Mouse (Mus musculus): ENCODE measurements around the gene Tardbp. TPM values are rescaled to one million over a fixed set of nuclear protein-coding genes. Genes with fewer than 3 reads are reported as not detected.

Gene Tardbp
- total RNA-seq (2023) = 187 TPM in 2 replicates

GRCm38 (mm10) chr4:148626623-148627185, at the start of gene Tardbp:
TSS of gene Tardbp (minus strand) at chr4:148627019.

GRCm38 (mm10) chr4:148643291-148644156, 16.7 kb upstream of the Tardbp start, which contains the start of gene Gm572:
TSS of gene Gm572 (plus strand) at chr4:148643317.

GRCm38 (mm10) chr4:148602357-148603120, 24.3 kb downstream of the Tardbp start, which contains the start of gene Masp2:
TSS of gene Masp2 (plus strand) at chr4:148602554.

GRCm38 (mm10) chr4:148591171-148591630, 35.6 kb downstream of the Tardbp start, which contains the start of gene Srm:
TSS of gene Srm (plus strand) at chr4:148591503.

Other genes starting within 250 kb of the Tardbp start
- gene Ubiad1, start 182.2 kb downstream of the Tardbp start, total RNA-seq (2023) = 4.2 and 5.5 TPM in 2 replicates
- 26.4 and 29.2 TPM in 2 replicates for gene Mtor, start 178.4 kb downstream of the Tardbp start, total RNA-seq (2023)
- not detected in 2 replicates for gene Angptl7, start 126.6 kb downstream of the Tardbp start, total RNA-seq (2023)
- gene Exosc10, start 68.6 kb downstream of the Tardbp start, total RNA-seq (2023) = 44.6 and 47.8 TPM in 2 replicates
- gene Srm, start 35.5 kb downstream of the Tardbp start, total RNA-seq (2023) = 8.0 and 9.9 TPM in 2 replicates
- 0.25 TPM in 1 of 2 replicates, not detected in the other for gene Masp2, start 24.5 kb downstream of the Tardbp start, total RNA-seq (2023)
- gene Gm572, start 16.3 kb upstream of the Tardbp start, total RNA-seq (2023) = not detected in 2 replicates
- gene Casz1, start 177.4 kb upstream of the Tardbp start, total RNA-seq (2023) = 21.6 and 23.7 TPM in 2 replicates